Mouse (Mus musculus): ENCODE data around the gene Opa1.

The Opa1 gene

DNA sequence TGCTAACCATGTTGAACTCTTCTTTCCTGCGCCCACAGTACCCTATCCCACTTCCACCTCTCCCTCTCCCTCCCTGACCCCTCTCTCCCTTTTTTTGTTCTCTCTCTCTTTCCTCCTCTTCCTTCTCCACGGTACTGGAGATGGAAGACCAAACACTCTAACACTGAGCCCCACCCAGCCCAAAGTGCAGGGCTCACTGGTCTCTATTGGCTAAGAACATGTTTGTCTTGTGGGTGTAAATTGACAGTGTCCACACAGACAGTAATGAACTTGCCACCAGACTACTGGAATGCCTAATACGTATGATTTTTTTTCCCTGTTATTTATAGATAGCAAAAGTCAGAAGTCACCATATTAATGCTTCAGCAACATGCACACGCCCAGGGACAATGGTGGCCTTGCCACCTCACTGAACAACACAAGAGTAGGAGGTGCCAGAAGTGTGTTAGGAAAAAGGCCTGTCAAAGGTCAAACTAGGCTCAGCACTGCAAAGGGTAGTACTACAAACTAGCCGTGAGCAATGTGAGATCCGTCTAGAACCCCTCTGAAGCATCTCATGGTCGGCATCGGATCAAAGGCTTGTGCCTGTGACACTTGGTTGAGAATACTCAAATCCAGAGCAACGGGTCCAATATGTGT lies 77.2 kb downstream of the Opa1 start:
- DNase-seq (ENCODE audit: low spot score): no peak

DNA sequence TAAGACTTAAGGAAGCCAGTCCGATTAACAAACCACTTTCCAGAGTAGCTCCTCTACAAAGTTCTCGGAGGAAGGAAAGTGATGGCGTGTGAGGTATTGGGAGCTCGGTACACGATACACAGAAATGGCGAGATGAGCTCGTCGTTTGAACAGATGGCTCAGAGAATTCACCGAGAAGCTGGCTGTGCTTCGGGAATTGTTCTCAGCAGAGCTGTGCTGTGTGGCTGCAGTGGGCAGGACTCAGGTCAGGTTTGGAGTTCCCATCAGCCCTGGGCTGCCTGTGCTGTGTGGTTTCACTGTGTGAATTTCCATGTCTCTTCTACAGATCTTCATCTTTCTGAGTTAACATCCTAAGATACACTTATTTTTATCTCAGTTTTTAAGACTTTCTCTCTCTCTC lies 77.8 kb downstream of the Opa1 start:
- peak; percentile 24 for DNase-seq (ENCODE audit: low spot score)

- DNase-seq (ENCODE audit: low spot score): peak; percentile 33
Measured at GRCm38 (mm10) chr16:29657650-29658548, 78.8 kb downstream of the Opa1 start.

GRCm38 (mm10) chr16:29659101-29659810 lies 80.1 kb downstream of the Opa1 start:
- no peak for DNase-seq (ENCODE audit: low spot score)

- DNase-seq (ENCODE audit: low spot score): no peak
Measured at GRCm38 (mm10) chr16:29663042-29663758, 84.1 kb downstream of the Opa1 start.

- DNase-seq (ENCODE audit: low spot score): no peak
Measured at GRCm38 (mm10) chr16:29664392-29664791, 85.3 kb downstream of the Opa1 start.

GRCm38 (mm10) chr16:29666991-29667701 lies 88.0 kb downstream of the Opa1 start:
- DNase-seq (ENCODE audit: low spot score): no peak

GRCm38 (mm10) chr16:29667702-29668061 lies 88.5 kb downstream of the Opa1 start:
- DNase-seq (ENCODE audit: low spot score): no peak

DNA sequence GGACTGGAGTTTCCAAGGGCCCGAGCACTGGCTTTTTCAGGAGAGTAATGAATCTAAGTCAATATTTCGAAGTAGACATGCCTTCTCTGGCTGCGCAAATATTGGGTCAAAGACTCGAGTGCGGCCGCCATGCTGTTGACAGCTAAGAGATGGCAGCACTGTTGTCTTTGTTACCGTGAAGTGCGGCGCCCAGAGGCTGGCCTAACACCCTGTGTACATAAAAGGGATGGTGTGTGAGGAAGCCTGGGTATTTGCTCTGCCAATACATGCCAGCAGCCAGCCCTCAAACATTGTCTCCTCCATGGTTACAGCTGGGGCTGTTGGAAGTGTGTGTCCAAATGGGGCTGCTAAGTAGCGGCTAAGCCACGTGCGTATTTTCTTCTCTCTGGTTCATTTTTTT lies 89.3 kb downstream of the Opa1 start:
- no peak for DNase-seq (ENCODE audit: low spot score)

DNA sequence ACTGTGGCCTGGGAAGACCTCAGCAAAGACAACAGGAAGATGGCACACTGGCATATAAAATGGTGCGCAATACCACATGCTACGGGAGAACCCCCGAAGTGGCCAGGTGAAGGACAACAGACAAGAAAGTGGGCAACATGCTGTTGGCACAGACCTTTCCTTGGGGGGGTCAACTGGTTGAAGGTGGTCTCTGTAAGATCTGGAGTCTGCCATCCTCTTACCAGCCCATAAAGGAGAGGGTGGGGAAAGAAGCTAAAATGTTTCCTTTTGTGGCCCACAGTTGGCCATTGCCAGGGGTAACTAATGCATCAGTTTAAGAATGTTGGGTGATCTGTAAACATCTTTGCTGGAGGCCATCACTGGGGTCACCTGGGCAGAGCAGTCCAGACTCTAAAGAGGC lies 91.7 kb downstream of the Opa1 start:
- DNase-seq (ENCODE audit: low spot score): no peak

GRCm38 (mm10) chr16:29673230-29673629 lies 94.1 kb downstream of the Opa1 start:
- no peak for DNase-seq (ENCODE audit: low spot score)

DNA sequence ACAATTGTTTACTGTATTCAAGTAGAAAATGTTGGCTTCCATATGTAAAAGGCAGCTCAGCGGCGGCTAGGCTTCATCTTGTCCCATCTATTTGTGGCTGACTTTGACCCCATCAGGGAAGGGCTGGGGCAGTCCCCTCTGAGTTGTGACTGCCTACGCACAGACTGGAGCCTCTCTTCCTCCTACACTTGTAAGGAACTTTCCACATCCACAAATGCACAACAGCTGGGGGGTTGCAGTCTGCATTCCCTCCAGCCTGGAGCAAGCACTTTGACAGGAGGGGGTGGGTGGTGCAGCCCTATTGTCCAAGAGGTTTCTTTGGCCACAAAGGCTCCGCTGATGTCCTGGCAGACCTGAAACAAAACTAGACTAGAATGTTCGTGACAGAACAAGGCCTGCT lies 100.5 kb downstream of the Opa1 start:
- no peak for DNase-seq (ENCODE audit: low spot score)

DNA sequence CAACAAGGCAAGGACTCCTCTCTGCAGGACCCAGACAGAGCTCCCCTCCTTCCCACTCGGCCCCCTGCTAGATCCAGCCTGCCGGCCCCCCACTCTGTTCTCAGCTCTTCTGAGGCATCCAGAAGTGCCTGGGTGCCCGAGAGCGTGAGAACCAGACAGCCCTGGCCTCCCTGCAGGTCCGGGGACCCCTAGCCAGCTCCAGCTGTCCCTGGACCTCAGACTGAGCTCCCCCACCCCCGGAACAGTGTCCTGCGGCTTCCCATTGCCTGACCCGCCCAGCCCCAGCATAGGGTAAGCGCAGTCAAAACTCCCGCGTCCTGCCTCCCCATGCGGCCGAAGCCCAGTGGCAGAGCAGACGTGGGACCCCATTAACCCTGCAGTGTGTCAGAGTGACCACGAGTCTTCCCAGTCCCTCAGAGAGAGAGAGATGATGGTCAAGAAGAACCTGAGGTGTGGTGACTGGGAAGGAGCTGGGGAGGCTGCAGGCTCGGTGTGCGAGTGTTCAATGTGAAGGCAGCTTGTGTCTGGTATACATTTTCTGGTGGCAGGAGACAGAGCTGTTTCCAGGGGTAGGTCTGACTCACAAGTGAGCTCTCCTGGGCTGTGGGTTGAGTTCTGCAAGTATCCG lies 101.5 kb downstream of the Opa1 start:
- no peak for DNase-seq (ENCODE audit: low spot score)

GRCm38 (mm10) chr16:29682555-29683431 lies 103.7 kb downstream of the Opa1 start:
- DNase-seq (ENCODE audit: low spot score): no peak

GRCm38 (mm10) chr16:29683563-29683962 lies 104.4 kb downstream of the Opa1 start:
- no peak for DNase-seq (ENCODE audit: low spot score)

DNA sequence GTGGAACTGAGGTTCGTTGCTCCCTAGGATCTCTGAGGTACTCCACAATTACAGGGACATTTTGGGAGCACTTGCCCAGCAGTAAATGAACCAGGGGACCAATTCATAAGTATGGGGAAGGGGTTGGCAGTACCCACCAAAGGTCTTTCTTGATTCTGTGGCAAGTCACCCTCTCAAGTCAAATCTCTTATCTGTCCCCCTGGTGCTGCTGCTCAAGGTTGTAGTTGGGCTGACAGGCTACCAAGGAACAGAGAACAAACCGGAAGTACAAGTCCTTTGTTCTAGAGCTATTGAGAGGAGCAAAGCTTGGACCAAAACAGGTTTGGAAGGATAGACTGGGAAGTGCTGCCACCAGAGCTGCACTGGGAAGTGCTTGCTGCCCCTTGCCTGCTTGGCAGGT lies 105.0 kb downstream of the Opa1 start:
- DNase-seq (ENCODE audit: low spot score): no peak

GRCm38 (mm10) chr16:29684641-29685040 lies 105.5 kb downstream of the Opa1 start:
- no peak for DNase-seq (ENCODE audit: low spot score)

DNA sequence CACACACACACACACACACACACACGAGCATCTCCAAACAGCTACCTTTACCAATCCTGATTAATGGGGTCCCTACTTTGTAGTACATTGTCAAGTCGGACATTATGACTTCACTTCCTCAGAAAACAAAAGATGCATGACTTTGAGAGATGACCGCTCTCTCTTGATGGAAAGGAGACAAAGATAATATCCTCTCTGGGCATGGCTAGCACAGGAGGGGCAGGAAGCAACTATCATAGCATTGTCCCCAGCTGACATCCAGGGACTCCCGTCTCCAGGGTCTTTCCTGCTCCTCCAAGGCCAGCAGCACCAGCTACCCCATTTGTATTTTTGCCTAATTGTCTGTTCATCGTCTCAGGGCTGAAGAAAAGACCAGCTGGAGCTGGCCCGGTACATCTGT lies 107.0 kb downstream of the Opa1 start:
- no peak for DNase-seq (ENCODE audit: low spot score)

DNA sequence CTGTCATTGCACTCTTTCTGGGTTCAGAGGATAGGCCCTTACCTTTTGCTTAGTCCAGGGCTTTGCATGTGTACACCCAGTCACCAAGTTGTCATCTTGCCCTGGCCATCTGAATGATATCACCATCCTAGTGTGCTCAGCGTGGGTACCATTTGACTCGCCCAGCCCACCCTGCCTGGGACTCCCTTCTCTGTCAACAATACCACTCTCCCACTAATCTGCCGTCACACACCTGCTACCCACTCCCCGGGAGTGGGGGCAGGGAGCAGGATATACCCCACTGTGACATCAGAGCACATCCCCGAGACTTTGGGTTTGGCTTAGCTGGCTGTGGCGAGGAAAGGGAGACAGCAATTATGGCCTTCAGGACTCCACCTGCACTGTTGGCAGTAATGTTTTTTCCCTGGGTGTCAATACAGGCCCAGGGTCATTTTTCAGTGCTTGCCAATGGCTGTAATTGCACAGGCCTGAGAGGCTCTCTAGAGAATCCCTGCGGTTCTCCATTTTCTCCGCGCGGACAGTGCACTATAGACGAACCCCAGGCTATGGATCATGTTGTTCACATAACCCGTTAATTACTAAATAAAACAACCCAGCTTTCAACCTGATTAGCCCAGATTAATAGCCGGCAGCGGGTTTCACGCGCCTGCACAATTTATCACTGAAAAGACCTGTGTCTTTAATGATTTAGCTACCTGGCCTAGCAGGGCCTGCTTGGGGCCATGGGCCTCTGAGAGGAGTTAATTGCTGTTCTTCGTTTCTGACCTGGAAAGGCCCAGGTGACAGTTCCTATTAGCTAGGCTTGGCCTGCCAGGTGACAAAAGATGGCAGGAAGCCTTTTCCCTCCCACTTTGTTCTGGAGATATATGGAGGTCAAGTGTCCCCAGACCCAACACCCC lies 109.1 kb downstream of the Opa1 start:
- no peak for DNase-seq (ENCODE audit: low spot score)

Measured in layer of hippocampus, adult 11-12 months (tissue).